Mouse (Mus musculus) naive thymus-derived CD4-positive, alpha-beta T cell, adult 2 months (primary cell): ENCODE data around the gene Gm10073.
"Not testable (repeated sequence)": the region's sequence is repeated elsewhere in the genome, so short reads cannot be mapped to it uniquely, and the experiment has no call there.

ENCODE experiments used
- DNase-seq: peaks from one replicate; pipeline ENCODE4 v3.0.0-alpha.2; 2011; ENCODE audit warnings: low read depth

Gm10073 gene

GRCm38 (mm10) chr8:106573168-106573567, at the start of gene Gm10073:
Gm10073 (minus strand) TSS chr8:106573461.
- not testable (repeated sequence) for DNase-seq

DNA sequence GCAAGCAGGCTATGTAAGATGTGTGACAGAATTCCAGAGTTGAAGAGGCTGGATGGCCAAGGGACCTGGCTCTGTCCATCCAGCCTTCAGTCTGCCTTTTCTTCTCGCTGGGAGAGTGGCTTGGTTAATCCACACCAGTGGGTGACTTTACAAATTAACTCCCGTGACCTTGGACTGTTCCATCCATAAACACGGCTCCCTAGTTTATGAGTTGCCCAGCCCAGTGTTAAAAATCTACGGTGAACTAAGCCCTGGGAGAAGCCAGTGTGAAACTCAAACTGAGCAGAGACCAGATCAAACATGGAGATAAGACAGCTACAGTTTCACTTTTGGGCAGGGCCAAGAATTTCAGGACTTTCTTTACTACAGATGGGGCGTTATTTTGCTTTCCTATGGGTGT, 49.8 kb upstream of the Gm10073 start:
- DNase-seq: peak; percentile 55

DNA sequence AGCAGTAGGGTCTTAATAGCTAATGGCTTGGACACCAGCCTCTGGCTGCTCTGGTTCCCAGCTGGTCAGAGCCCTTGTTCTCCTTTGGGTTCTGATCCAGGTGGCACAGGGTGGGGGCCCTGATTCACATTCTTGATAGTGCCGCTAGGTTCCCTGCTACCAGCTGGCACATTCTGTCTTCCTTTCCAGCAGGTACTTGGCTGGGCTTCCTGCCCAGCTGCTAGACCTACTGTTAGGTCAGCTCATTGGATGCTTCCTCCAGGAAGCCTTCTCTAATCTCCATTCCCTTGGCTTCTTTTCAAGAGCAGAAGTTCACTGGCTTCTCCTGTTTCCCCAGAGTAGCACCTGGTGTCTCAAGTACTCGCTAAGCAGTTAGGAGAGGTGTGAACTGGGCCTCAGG, 47.2 kb upstream of the Gm10073 start:
- no peak for DNase-seq

GRCm38 (mm10) chr8:106619549-106620245, 46.4 kb upstream of the Gm10073 start:
- DNase-seq: no peak

DNA sequence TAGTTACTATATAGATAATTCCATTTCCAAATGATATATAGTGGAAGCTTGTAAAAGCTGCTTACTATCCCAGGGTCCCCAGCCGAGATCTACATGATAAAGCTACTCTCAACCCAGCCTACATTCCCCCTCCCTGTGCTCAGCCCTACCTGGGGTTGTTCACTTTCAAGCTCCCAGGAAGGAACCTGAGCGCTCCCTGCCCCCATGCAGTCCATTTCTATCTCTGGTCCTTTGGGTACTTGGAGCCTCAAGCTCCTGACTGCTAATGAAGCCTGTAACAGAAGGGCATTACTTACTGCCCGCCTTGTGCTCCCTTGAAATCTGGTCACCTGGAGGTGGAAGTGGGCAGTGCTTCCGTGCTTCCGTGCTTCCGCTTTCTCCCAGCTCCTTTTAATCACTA, 45.1 kb upstream of the Gm10073 start:
- DNase-seq: no peak

- no peak for DNase-seq
Observed at GRCm38 (mm10) chr8:106617865-106618264, 44.6 kb upstream of the Gm10073 start.

DNA sequence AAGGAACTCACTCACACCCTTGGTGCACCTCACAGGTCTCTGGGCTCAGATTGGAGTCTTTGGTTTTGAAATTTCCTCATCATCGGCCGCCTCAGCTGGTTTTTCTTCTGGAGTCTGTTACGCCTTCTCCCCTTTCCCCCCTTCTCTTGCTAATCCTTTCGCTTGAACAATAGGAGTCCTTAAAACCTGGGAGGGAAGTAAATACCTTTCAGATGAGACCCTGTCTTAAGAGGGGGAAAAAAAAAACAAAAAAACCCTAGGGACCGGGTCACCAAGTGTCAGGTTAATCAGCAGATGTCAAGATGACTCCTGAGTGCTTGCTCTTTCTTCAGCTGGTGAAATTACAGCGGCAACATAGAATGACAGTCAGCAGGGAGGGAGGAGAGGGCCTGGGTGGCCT, 43.9 kb upstream of the Gm10073 start:
- no peak for DNase-seq

DNA sequence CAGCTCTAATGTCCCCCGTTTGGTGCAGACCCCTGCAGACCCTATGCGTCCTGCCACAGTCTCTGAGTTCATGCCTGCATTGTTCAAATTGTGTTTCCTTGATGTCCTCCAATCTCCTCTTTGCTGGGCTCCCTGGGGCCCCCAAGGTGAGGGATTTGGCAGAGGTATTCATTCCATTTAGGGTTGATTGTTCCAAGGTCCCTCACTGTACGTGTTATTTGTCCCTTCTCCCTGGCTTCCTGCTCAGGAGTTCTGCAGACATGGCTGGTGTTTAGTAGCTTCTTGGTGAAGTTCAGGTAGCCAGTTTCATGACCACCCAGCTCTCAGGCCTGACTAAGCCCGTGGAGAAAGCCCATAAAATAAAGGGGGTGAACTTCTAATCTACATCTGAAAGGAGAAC, 43.4 kb upstream of the Gm10073 start:
- DNase-seq: no peak

DNA sequence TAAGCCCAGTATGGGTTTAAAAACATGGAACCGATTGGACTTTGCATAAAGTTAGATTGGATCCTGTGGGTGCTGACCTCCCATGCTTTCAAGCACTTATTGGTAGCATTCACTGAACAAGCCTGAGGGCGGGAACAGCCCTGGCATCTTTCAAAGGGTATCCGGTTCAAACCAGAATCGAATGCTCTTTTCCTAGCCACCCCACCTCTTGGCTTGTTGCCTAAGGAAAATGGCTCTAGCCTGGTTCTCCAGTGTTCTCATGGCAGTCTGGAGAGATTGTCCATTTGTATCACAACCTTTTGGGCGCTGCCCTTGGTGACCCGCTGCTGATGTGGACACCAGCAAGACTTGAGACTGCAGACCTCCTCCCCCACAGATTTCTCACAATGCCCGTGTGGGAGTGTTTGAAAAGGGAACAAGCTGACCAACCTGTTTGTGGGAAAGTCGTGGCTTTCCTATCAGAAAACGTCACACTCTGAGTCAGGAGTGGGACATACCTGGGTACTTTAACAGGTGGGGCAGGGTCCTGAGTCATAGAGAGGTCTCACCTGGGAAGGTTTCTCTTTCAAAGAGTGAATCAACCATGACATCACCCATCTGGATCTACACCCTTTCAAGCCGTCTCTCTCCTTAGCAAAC, 42.5 kb upstream of the Gm10073 start:
- no peak for DNase-seq

- DNase-seq: no peak
Observed at GRCm38 (mm10) chr8:106614704-106615103, 41.4 kb upstream of the Gm10073 start.

DNA sequence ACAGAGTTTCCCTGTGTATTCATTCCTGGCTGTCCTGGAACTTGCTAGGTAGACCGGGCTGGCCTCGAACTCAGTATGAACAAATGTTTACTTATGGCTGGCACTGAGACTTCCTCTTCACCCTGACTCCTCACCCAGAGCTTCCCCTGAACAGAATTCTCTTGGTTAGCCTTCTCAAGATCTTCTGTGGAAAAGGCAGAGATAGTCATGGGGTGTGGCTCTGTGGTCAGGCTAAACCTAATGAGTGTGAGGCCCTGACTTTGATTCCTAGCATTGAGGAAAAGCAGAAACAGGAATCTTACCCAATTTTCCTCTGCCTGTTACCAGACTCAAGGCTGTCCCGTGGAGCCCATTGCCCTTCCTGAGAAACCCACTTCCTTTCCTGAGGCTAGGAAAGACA, 38.8 kb upstream of the Gm10073 start:
- DNase-seq: no peak

GRCm38 (mm10) chr8:106610958-106611640, 37.8 kb upstream of the Gm10073 start:
- no peak for DNase-seq

- no peak for DNase-seq
Observed at GRCm38 (mm10) chr8:106609076-106609903, 36.0 kb upstream of the Gm10073 start.

GRCm38 (mm10) chr8:106608425-106608824, 35.2 kb upstream of the Gm10073 start:
- DNase-seq: no peak

DNA sequence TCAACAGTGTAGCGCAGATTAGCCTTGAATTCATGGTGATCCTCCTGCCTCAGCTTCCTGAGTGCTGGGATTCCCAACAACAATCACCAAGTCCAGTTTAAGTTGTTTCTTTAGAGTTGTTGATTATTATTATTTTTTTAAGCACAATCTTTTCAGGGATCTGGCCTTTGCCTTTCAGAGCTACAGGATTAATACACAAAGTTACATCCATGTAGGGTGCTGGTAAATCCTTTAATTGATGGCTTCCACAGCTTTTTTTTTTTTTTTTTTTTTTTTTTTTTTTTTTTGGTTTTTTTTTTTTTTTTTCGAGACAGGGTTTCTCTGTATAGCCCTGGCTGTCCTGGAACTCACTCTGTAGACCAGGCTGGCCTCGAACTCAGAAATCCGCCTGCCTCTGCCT, 34.5 kb upstream of the Gm10073 start:
- not testable (repeated sequence) for DNase-seq

DNA sequence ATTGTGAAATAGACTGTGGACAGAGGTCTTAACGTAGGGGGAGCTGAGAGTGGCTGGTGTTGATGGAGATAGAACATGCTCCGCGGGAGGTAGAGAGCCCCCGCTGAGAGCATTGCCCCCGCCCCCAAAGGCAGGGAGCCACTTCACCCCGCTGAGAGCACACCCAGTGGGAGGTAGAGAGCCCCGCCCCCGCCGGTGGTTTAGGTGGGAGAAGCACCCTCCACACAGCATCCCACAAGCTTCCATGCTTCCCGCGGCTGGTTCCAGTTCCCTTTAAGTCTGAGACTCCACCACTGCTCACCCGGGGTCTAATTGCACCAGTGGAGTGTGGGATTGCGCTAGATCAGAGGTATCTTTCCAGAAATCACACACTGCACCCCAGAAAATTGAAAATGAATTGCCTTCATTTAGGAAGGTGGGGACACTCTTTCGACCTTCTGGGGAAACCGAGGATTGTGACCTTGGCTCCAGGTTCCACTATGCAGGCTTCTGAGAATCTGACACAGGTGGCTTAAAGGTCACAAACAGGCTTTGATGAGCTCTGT, 33.4 kb upstream of the Gm10073 start:
- DNase-seq: no peak

GRCm38 (mm10) chr8:106606121-106606520, 32.9 kb upstream of the Gm10073 start:
- DNase-seq: no peak

DNA sequence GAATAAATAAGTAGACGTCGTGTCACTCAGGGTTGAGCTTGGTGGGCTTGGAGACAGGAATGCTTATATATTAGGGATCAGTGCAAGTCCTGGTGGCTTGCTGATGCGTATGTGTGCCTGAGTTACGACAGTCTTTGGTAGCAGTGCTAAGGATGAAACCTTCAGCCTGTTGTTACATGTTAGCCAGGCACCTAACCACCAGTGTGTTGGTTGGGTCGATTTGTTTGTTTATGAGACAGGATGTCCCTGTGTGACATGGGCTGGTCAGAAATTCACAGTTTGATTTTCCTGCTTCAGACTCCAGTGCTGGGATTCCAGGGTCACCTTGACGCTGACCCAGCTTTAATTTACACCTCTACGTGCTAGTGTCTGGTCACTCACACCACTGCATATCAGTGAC, 32.4 kb upstream of the Gm10073 start:
- no peak for DNase-seq

GRCm38 (mm10) chr8:106603933-106604332, 30.7 kb upstream of the Gm10073 start:
- no peak for DNase-seq

DNA sequence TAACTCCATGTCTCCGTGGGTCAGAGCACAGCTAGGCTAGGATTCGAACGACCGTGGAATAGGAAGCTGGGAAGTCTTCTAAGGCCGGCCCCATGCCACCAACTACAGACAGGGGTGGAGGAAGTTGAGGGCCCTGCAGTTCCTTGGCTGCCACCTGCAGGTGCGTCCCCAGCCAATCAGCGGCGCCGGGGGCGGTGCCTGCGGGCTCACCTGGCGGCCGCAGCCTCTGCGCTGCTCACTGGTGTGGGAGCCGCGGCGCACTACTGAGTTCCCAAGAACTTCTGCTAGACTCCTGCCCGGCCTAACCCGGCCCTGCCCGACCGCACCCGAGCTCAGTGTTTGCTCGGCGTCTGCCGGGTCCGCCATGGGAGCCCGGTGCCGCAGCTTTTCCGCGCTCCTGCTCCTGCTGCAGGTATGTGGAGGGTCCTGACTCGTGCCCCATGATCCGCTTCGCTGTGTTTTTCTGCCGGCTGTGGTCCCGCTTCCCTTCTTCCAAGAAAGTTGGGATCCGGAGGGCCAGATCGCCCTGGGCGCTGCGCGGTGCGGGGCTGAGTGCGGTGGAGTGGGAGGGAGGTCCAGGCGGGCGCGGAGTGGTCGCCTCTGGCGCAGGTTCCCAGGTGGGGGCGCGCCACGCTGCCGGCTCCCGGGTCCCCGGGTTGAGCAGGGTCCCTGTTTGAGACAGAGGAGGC, 30.0 kb upstream of the Gm10073 start, which contains the start of gene Cdh1:
Gene Cdh1 (plus strand): TSS at position 221 of the 689 bp plus-strand sequence.
- peak; percentile 68 for DNase-seq

GRCm38 (mm10) chr8:106599265-106599979, 26.2 kb upstream of the Gm10073 start:
- no peak for DNase-seq
